Mouse (Mus musculus): ENCODE measurements at regions not wholly inside any gene's neighbourhood (a gene's known extent, or its start where the extent isn't known, plus 50 kb on each side); places are given as distances from the start of the nearest gene placed in this dataset.

DNA sequence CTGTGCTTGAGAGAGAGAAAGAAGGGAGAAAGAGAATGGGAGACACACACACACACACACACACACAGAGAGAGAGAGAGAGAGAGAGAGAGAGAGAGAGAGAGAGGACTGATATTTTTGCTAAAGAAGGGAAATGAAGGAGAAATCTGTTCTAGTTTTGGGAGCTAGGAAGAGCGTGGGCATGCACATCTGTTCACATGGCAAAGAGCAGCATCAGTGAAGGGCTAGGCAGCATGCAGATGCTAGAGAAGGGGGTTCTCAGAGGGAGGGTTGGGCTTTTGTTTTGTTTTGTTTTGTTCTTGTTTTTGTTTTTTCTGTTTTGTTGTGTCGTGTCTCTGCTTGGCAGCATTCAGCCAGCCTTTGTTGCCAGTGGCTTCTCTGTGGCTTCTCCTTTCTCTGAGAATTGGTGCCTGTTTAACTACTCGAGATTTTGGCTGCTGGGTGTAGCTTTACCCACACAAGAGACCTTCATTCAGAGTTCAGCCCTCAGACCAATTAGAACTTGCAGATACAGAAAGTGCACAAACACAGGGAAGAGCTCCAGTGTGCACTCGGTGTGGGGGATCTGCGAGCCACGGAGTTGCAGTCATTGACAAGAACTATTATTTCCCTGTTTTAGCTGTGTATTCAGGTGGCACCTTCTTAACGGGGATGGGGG lies 237.9 kb upstream of the Id4 start:
- TF ChIP-seq CTCF (IDR thresholded peaks at IDR 0.05; ENCODE audit: control insufficient read depth, insufficient read depth, insufficient read length) (no peak), MAX (IDR thresholded peaks at IDR 0.05) (no peak)

Measured in C2C12 (cell line).